Mouse (Mus musculus) cortical plate, adult 2 months (tissue): ENCODE data around the gene Gm2022.
"Not testable (repeated sequence)": the region's sequence is repeated elsewhere in the genome, so short reads cannot be mapped to it uniquely, and the experiment has no call there.

Source experiments
- CTCF ChIP-seq: fragments of 200-500 bp; IDR thresholded peaks from 2 replicates; pipeline ENCODE4 v1.5.1; 2011; ENCODE audit warnings: mild to moderate bottlenecking, control low read depth, low read length; ENCODE audit not compliant: insufficient read depth; ENCODE audit errors: extremely low read depth
- POLR2A ChIP-seq: fragments of 200-500 bp; IDR thresholded peaks from 2 replicates; pipeline ENCODE4 v1.6.1; 2011; ENCODE audit warnings: mild to moderate bottlenecking, low read length, control low read depth; ENCODE audit not compliant: insufficient read depth; ENCODE audit errors: extremely low read depth

- TF ChIP-seq POLR2A, CTCF: not testable (repeated sequence)
These were observed 21.4 kb upstream of the Gm2022 start, which contains the start of gene Gm2016 for GRCm38 (mm10) chr12:87873772-87874171.
